Mouse (Mus musculus) heart, adult 10 weeks (tissue): ENCODE results near the gene Kdm4b. TPM values are rescaled to one million over a fixed set of nuclear protein-coding genes. Genes with fewer than 3 reads are reported as not detected.

Source experiments
- polyA plus RNA-seq: library from polyadenylated mRNA; stranded (reverse); fragments of 350-450 nt; fragmentation: Illumina TruSeq; extraction: RNeasy Lipid Tissue Mini Kit (QIAGEN cat#74804); gene quantifications from one replicate; pipeline ENCODE4 v1.2.3, GENCODE M21; 2014; ENCODE audit warnings: low read depth, low replicate concordance

Gene Kdm4b
- polyA plus RNA-seq, result 21.0 TPM

DNA sequence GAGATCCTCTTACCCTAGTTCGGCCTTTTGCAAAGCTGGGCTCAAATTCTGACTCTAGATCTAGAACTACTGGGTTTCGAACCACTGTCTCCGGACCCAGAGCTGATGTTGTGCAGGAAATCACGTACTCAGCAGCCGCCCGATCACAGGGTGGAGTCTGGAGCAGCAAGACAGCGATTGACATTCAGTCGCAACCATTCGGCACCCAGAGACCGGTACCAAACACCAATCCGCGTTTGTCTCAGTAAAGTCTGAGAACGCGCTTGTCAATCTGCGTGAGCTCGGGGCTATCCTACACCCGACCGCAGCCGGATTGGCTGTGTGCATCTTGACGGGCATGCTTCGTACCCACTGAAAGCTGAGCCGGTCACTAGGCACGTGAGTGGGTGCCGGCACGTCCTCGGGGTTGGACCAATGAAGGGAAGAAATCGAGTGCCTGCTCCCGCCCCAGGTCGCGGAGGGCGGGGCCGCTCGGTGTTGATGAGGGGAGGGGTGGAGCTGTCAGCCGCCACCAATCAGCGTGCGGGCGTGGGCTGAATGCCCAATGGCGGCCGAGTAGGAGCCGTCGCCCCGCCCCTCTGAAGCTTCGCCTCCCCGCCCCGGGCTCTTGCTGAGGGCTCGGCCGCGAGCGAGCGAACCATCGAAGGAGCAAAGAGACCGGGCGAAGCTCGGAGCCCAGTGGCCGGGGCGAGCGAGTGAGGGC is at the start of gene Kdm4b:
Kdm4b (plus strand) TSS at position 613 of the 703 bp plus-strand sequence.

DNA sequence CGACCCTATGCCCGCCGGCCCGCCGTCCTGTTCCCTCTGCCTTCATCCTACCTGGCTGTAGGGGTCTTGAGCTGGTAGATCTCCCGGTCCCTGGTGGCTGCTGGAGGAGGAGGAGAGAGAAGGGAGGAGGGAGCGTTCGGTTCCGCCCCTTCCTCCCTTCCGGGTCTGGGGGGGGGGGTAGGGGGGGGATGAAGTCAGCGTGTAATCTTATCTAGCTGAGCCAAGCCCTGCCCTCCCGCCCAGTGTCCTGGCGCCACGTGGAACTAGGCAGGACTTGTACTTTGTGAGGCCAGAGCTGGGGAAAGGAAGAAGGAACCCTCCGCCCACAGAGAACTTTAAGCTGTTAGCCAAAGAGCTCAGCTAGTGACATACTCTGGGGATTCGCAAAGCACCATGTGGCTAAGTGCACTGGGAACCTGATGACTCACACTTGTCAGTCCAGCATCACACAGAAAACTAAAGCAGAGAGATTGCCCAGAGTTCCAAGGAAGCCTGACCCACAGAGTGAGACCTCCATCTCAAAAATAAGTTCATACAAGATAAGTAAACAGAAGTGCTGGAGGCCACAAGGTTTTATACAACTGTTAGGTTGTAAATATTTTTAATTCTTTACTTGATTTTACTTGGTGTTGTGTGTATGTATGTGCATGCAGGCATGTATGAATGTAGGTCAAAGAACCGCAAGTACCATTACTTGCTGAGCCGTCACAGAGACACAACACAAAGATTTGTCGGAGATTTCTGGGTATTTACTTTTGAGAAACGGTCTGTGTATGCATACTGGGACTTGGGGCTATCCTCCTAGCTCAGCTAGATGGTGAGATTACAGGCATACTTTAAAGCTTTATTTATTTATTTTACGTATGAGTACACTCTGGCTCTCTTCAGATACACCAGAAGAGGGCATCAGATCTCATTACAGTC is 49.0 kb upstream of the Kdm4b start, which contains the start of gene Ticam1:
Ticam1 (minus strand) TSS at position 144 of the 924 bp plus-strand sequence.

DNA sequence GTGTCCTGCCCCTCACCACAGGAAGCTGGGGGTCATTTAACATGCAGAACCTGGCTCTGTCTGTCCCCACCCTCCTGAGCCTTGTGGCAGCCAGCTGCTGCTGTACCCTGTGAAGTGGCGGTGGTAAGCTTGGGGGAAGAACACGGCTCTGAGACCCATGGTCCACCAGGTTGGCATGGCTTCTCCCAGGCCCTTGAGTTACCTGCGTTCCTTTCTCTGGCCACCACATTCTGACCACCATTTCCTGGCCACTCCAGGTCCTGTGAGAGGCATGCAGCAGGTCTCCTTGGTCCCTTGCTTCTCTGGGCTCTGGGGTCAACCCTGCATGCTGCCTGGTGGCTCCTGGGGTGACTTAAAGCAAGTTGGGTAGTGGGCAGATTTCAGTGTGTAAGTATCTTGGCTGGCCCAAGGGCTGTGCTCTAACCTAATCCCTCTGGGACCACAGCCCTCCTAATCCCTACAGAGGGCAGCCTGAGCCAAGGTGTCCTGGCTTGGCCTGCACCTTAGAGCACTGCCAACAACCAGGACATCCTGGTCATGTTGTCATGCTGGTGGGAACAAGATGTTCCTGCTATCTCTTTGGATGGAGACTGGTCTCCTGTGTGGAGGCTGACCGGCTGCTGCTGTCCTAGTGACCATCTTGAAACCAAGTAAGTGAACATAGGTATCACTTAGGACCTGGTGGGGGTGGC is 33.2 kb upstream of the Kdm4b start, which contains the start of gene Plin3:
Plin3 (minus strand) TSS at position 343 of the 692 bp plus-strand sequence.

DNA sequence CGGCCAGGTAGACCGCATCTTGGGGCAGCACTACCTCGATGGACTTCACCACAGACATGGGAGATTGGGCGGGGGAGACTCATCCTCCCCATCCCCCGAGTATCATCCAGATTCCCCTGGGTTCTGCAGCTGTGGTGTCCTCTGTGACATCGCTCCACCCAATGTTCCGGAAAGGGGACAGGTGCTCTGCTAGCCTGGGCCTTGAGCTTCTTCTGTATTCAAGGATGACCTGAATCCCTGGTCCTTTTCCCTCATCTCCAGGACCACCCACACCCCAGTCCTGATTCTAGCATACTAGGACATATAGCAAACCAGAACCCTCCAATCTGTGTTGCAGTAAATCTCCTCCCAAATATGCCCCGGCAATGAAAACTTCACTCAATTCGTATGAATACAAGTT is 25.7 kb upstream of the Kdm4b start, which contains the start of gene Arrdc5:
Arrdc5 (minus strand) TSS at position 101 of the 400 bp plus-strand sequence.

DNA sequence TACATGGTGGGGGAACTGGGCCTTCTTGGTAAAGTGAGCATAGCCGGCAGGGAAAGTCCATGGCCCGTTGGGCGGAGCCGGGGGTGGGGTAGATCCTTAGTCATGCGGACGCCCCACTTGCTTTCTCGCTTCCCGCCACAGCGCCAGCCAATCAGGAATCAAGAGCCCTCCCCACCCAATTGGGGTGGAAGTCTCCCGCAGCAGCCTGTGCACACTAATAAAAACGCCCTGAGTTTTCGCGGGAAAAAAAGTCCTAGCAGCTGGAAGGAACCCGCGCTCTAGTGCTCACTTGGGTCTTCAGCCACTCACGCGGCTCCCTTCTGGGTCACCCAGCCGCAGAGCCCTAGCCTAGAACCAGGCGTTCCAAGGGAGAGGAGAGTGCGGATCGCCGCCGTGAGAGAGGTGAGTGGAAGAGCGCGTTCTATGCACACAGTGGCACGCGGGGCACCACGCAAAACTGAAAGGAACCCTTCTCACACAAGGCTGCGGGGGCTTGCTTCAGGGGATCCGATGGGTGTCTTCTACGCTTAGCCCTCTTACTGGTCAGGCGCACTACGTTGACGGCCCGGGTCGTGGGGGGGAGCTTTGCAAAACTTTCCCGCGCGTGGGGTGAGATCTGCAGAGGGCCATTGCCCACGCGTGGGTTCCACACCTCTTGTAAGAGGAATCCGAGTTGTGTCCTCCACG is 22.6 kb upstream of the Kdm4b start, which contains the start of gene Uhrf1:
Uhrf1 (plus strand) TSS at position 162 of the 687 bp plus-strand sequence.

Other genes starting within 250 kb of the Kdm4b start
- 54.3 TPM for gene Hdgfl2, start 246.4 kb upstream of the Kdm4b start, polyA plus RNA-seq
- 155 TPM for gene Plin4, start 216.3 kb upstream of the Kdm4b start, polyA plus RNA-seq
- 129 TPM for gene Plin5, start 208.5 kb upstream of the Kdm4b start, polyA plus RNA-seq
- 41.9 TPM for gene Lrg1, start 204.1 kb upstream of the Kdm4b start, polyA plus RNA-seq
- gene Sema6b, start 185.7 kb upstream of the Kdm4b start, polyA plus RNA-seq, result 5.3 TPM
- 1.0 TPM for gene Tnfaip8l1, start 163.6 kb upstream of the Kdm4b start, polyA plus RNA-seq
- 29.3 TPM for gene Mydgf, start 142.1 kb upstream of the Kdm4b start, polyA plus RNA-seq
- 33.3 TPM for gene Dpp9, start 107.2 kb upstream of the Kdm4b start, polyA plus RNA-seq
- 87.5 TPM for gene Fem1a, start 69.3 kb upstream of the Kdm4b start, polyA plus RNA-seq
- gene Ticam1, start 49.3 kb upstream of the Kdm4b start, polyA plus RNA-seq, result 6.8 TPM
- 98.2 TPM for gene Plin3, start 33.2 kb upstream of the Kdm4b start, polyA plus RNA-seq
- gene Arrdc5, start 25.8 kb upstream of the Kdm4b start, polyA plus RNA-seq, result not detected
- 0.84 TPM for gene Uhrf1, start 22.7 kb upstream of the Kdm4b start, polyA plus RNA-seq
- 46.2 TPM for gene Ptprs, start 150.4 kb downstream of the Kdm4b start, polyA plus RNA-seq
- gene Znrf4, start 186.4 kb downstream of the Kdm4b start, polyA plus RNA-seq, result not detected
- gene Gm20219, start 228.3 kb downstream of the Kdm4b start, polyA plus RNA-seq, result not detected